Mouse (Mus musculus): ENCODE data around the gene Patl1. TPM values are rescaled to one million over a fixed set of nuclear protein-coding genes. Genes with fewer than 3 reads are reported as not detected.
A peak's percentile ranks its signal among the peaks of the same experiment; 100 is the strongest.
"Not testable (repeated sequence)": the region's sequence is repeated elsewhere in the genome, so short reads cannot be mapped to it uniquely, and the experiment has no call there.

The Patl1 gene
- polyA plus RNA-seq (2016; fragmentation: Nextera tagmentation; extraction: Ambion mirVana): 23.4 and 23.6 TPM in 2 replicates

DNA sequence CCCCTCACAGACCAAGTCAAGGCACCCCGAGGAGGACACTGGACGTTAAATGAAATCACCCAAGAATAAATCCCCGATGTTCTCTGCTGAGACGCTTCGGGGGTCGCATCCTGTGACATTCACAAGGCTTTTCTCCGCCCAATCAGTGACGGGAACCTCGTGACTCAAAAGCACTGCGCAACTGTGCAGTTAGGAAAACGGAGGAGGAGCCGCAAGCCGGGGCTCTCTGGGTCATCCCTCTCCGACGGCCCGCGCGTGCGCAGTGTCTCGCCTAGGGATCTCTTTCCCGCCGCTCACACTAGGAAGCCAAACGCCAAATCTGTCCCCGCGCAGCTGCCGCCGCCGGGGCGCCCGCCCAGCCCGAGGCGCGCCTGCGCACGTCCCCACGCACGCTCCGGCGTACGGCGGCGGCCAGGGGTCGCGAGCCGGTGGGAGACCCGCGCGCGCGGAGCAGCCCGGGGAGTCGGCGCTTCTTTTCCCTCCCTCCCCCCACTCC lies at the start of gene Patl1:
Gene Patl1 (plus strand): TSS at position 363 of the 496 bp plus-strand sequence.
- Histone ChIP-seq H3K27me3 (replicated peaks; ENCODE audit: low read depth, poor library complexity, severe bottlenecking) (no peaks in the 10 kb centered on the region), H3K27ac (replicated peaks) (peak within 1 kb of the TSS; percentile 96), H3K36me3 (replicated peaks) (peaks cover 29% of the 10 kb centered on the region), H3K9me3 (no peaks in the 10 kb centered on the region), H3K4me3 (peak within 1 kb of the TSS; percentile 84), H3K4me1 (peaks cover 12% of the 10 kb centered on the region)
- peak; percentile 99 for DNase-seq (ENCODE audit: low spot score)
- under 1% methylated on average over 53 of the region's 53 CpGs for WGBS

DNA sequence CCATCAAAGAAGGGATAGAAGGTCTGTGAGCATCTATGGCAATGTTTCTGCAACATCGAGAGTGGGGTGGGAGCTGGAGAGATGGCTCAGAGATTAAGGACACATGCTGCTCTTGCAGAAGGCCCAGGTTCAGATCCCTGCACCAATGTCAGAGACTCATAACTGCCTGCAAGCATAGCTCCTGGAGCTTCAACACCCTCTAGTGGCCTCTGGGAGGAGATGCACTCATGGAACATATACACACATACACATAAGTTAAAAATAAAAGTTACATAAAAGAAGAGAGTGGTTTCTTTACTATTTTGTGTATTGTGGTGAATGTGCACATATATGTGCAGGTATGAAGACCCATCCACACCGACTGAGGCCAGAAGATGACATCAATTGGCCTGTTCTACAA lies 44.4 kb upstream of the Patl1 start:
- no peak for DNase-seq (ENCODE audit: low spot score)
- Histone ChIP-seq H3K27ac (replicated peaks) (no peak overlapping the region), H3K9me3 (0 out of 2 replicates have a peak, but pooled peaks cover 3% of the 10 kb centered on the region), H3K36me3 (replicated peaks) (no peaks in the 10 kb centered on the region), H3K27me3 (replicated peaks; ENCODE audit: low read depth, poor library complexity, severe bottlenecking) (no peaks in the 10 kb centered on the region), H3K4me1 (no peaks in the 10 kb centered on the region), H3K4me3 (no peak overlapping the region)
- 85% methylated on average over 2 of the region's 2 CpGs for WGBS

- 49% methylated on average over 1 of the region's 1 CpGs for WGBS
- H3K4me3 ChIP-seq: no peak within 1 kb of the TSS
- DNase-seq (ENCODE audit: low spot score): no peak
- H3K9me3 ChIP-seq: no peaks in the 10 kb centered on the region
- H3K4me1 ChIP-seq: no peaks in the 10 kb centered on the region
- no peaks in the 10 kb centered on the region for H3K27me3 ChIP-seq (replicated peaks; ENCODE audit: low read depth, poor library complexity, severe bottlenecking)
- no peaks in the 10 kb centered on the region for H3K36me3 ChIP-seq (replicated peaks)
- no peak within 1 kb of the TSS for H3K27ac ChIP-seq (replicated peaks)
These were observed 37.2 kb upstream of the Patl1 start, which contains the start of gene Olfr1419 for GRCm38 (mm10) chr19:11875006-11875405. Gene Olfr1419, minus strand, starts transcription at chr19:11875106.

DNA sequence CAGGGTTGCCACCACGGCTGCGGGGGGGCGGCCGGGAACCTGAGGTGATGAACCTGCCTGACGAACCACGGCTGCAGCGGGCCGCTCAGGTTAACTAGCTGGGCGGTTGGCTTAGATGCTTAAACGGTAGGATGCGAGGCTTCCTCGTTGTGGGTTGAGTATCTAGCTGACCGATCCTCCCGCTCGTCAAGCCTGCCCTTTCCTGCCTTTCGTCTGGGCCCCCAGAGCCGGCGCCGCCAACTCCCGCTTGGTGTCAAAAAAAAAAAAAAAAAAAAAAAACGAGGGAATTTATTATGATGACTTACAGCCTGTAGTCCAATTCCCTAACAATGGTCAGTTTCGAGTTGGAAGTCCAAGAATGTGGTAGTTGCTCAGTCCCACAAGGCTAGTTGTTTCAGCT lies 33.8 kb upstream of the Patl1 start:
- 64% methylated on average over 22 of the region's 22 CpGs for WGBS
- H3K9me3 ChIP-seq: not testable (repeated sequence)

GRCm38 (mm10) chr19:11886265-11886664 lies 25.9 kb upstream of the Patl1 start, which contains the start of gene Olfr1420:
Gene Olfr1420, plus strand, starts transcription at chr19:11886565.
- Histone ChIP-seq H3K27ac (replicated peaks) (no peak within 1 kb of the TSS), H3K9me3 (no peaks in the 10 kb centered on the region), H3K36me3 (replicated peaks) (no peaks in the 10 kb centered on the region), H3K27me3 (replicated peaks; ENCODE audit: low read depth, poor library complexity, severe bottlenecking) (no peaks in the 10 kb centered on the region), H3K4me1 (no peaks in the 10 kb centered on the region), H3K4me3 (no peak within 1 kb of the TSS)
- DNase-seq (ENCODE audit: low spot score): no peak
- WGBS: 57% methylated on average over 1 of the region's 1 CpGs

More for the DNA sequence above, 33.8 kb upstream of the Patl1 start:
- not testable (repeated sequence) for H3K27ac ChIP-seq (replicated peaks); H3K4me3 ChIP-seq; H3K36me3 ChIP-seq (replicated peaks); DNase-seq (ENCODE audit: low spot score); H3K27me3 ChIP-seq (replicated peaks; ENCODE audit: low read depth, poor library complexity, severe bottlenecking); H3K4me1 ChIP-seq

- Histone ChIP-seq H3K27ac (replicated peaks) (no peak overlapping the region; the same call in 1 of the 2 replicates), H3K4me1 (peaks cover 12% of the 10 kb centered on the region), H3K4me3 (peak overlapping the region; percentile 84), H3K36me3 (replicated peaks) (peaks cover 19% of the 10 kb centered on the region), H3K9me3 (no peaks in the 10 kb centered on the region), H3K27me3 (replicated peaks; ENCODE audit: low read depth, poor library complexity, severe bottlenecking) (no peaks in the 10 kb centered on the region)
- no peak for DNase-seq (ENCODE audit: low spot score)
- 93% methylated on average over 5 of the region's 5 CpGs for whole genome bisulfite sequencing
These were observed 1.2 kb upstream of the Patl1 start for GRCm38 (mm10) chr19:11911021-11911420.

DNA sequence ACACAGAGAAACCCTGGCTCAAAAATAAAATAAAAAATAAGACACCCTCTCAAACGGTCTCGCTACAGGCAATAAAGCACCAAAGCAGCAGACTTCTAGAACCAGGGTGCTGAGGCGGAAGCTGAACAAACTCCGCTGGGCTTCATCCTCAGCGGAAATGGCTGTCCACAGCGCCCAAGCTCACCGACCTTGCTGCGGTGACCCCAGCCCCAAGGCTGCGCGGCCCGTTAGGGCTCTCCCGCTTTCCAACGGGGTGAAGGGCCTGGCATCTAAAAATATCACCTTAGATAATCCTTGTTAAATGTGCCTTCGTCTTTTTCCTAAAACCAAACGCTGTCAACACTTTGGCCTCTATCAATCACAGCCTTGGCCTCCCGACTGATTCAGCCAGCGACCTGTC lies 596 bp upstream of the Patl1 start:
- 5% methylated on average over 17 of the region's 17 CpGs for WGBS
- H3K27ac ChIP-seq (replicated peaks): peak overlapping the region; percentile 96
- H3K4me1 ChIP-seq: peaks cover 12% of the 10 kb centered on the region
- H3K36me3 ChIP-seq (replicated peaks): peaks cover 25% of the 10 kb centered on the region
- H3K27me3 ChIP-seq (replicated peaks; ENCODE audit: low read depth, poor library complexity, severe bottlenecking): no peaks in the 10 kb centered on the region
- peak overlapping the region; percentile 84 for H3K4me3 ChIP-seq
- DNase-seq (ENCODE audit: low spot score): no peak
- no peaks in the 10 kb centered on the region for H3K9me3 ChIP-seq

GRCm38 (mm10) chr19:11912533-11913121 lies 428 bp downstream of the Patl1 start:
- H3K4me3 ChIP-seq: peak overlapping the region; percentile 84
- peak overlapping the region; percentile 96 for H3K27ac ChIP-seq (replicated peaks)
- WGBS: 1% methylated on average over 54 of the region's 54 CpGs
- H3K36me3 ChIP-seq (replicated peaks): peaks cover 35% of the 10 kb centered on the region
- no peaks in the 10 kb centered on the region for H3K27me3 ChIP-seq (replicated peaks; ENCODE audit: low read depth, poor library complexity, severe bottlenecking)
- H3K9me3 ChIP-seq: no peaks in the 10 kb centered on the region
- peaks cover 12% of the 10 kb centered on the region for H3K4me1 ChIP-seq
- no peak for DNase-seq (ENCODE audit: low spot score)

- H3K4me3 ChIP-seq: no peak overlapping the region
- WGBS: 91% methylated on average over 2 of the region's 2 CpGs
- no peaks in the 10 kb centered on the region for H3K9me3 ChIP-seq
- DNase-seq (ENCODE audit: low spot score): no peak
- peaks cover 12% of the 10 kb centered on the region for H3K4me1 ChIP-seq
- peaks cover 53% of the 10 kb centered on the region for H3K36me3 ChIP-seq (replicated peaks)
- H3K27me3 ChIP-seq (replicated peaks; ENCODE audit: low read depth, poor library complexity, severe bottlenecking): no peaks in the 10 kb centered on the region
- H3K27ac ChIP-seq (replicated peaks): no peak overlapping the region
These were observed 3.6 kb downstream of the Patl1 start for GRCm38 (mm10) chr19:11915804-11916203.

DNA sequence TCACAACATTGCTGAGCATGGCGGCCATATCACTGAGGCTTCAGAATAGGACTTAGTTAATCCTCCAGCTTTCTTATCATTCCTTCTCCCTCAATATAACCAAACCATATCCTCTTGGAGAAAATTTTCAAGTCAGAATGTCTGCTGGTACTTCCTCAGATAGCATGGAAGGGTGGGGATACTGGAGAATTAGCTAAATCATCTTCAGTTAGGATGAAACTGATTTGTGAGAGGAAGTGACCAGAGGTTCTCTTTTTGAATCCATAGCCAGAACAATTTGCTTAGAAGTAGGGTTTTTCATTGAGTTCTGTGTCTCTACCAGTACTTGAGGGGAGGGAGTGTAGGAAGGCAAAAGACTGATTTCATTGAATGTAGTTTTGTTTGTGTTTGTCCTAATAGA lies 9.9 kb downstream of the Patl1 start:
- Histone ChIP-seq H3K36me3 (replicated peaks) (peaks cover 86% of the 10 kb centered on the region), H3K9me3 (no peaks in the 10 kb centered on the region), H3K4me1 (no peaks in the 10 kb centered on the region), H3K27me3 (replicated peaks; ENCODE audit: low read depth, poor library complexity, severe bottlenecking) (no peaks in the 10 kb centered on the region), H3K4me3 (no peak overlapping the region), H3K27ac (replicated peaks) (no peak overlapping the region)
- no peak for DNase-seq (ENCODE audit: low spot score)
- 84% methylated on average over 1 of the region's 1 CpGs for WGBS

DNA sequence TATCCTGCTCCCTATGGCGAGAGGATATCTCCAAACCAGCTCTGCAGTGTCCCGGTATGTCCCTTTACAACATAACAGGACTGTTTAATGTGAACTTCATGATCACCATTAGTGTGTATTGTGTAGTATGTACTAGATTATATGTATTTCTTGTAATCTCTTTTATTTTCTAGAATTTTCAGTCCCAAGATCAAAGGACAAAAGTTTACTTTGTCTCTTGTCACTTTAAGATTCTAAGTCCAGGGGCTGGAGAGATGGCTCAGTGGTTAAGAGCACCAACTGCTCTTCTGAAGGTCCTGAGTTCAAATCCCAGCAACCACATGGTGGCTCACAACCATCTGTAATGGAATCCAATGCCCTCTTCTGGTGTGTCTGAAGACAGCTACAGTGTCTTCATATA lies 10.3 kb downstream of the Patl1 start:
- peaks cover 86% of the 10 kb centered on the region for H3K36me3 ChIP-seq (replicated peaks)
- not testable (repeated sequence) for DNase-seq (ENCODE audit: low spot score); H3K27ac ChIP-seq (replicated peaks); H3K4me1 ChIP-seq; H3K27me3 ChIP-seq (replicated peaks; ENCODE audit: low read depth, poor library complexity, severe bottlenecking); H3K4me3 ChIP-seq; H3K9me3 ChIP-seq
- WGBS: 97% methylated on average over 2 of the region's 2 CpGs

GRCm38 (mm10) chr19:11926380-11926779 lies 14.2 kb downstream of the Patl1 start:
- peaks cover 99% of the 10 kb centered on the region for H3K36me3 ChIP-seq (replicated peaks)
- H3K27ac ChIP-seq (replicated peaks): no peak overlapping the region
- DNase-seq (ENCODE audit: low spot score): no peak
- H3K27me3 ChIP-seq (replicated peaks; ENCODE audit: low read depth, poor library complexity, severe bottlenecking): no peaks in the 10 kb centered on the region
- H3K4me3 ChIP-seq: no peak overlapping the region
- 92% methylated on average over 2 of the region's 2 CpGs for WGBS
- H3K9me3 ChIP-seq: no peaks in the 10 kb centered on the region
- no peaks in the 10 kb centered on the region for H3K4me1 ChIP-seq

- Histone ChIP-seq H3K4me1 (no peaks in the 10 kb centered on the region), H3K4me3 (no peak overlapping the region), H3K36me3 (replicated peaks) (peaks cover 100% of the 10 kb centered on the region), H3K9me3 (no peaks in the 10 kb centered on the region), H3K27me3 (replicated peaks; ENCODE audit: low read depth, poor library complexity, severe bottlenecking) (no peaks in the 10 kb centered on the region), H3K27ac (replicated peaks) (no peak overlapping the region)
- 87% methylated on average over 4 of the region's 4 CpGs for WGBS
- DNase-seq (ENCODE audit: low spot score): no peak
These were observed 16.0 kb downstream of the Patl1 start for GRCm38 (mm10) chr19:11928025-11928748.
